Mouse (Mus musculus): ENCODE results near the gene Anxa11.
"Not testable (repeated sequence)": the region's sequence is repeated elsewhere in the genome, so short reads cannot be mapped to it uniquely, and the experiment has no call there.

DNA sequence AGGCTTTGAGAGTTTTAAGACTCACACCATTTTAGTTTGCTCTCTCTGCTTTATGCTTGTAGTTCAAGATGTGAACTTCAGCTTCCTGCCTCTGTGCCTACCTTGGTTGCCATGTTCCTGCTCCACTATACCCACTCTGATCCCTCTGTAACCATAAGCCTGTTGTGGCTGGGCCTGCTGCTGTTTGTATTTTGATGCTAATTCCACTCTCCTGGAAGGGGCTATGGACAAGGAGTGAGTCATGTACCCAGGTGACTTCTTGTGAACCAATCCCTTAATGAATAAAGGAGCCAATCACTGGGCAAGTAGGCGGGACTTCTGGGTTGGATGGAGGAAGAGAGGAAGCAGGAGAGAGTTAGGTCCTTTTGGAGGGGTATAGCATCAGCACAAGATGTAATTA is 30.9 kb upstream of the Anxa11 start:
- not testable (repeated sequence) for TF ChIP-seq CTCF (IDR thresholded peaks at IDR 0.05; ENCODE audit: control insufficient read depth, insufficient read depth, insufficient replicate concordance, low read depth, low read length); POLR2A (IDR thresholded peaks at IDR 0.05; ENCODE audit: control insufficient read depth, low read depth, low read length)

Data from testis, adult 2 months (tissue).